Mouse (Mus musculus): ENCODE measurements around the gene Rnf150. TPM values are rescaled to one million over a fixed set of nuclear protein-coding genes. Genes with fewer than 3 reads are reported as not detected.

Gene Rnf150
- total and polyA plus RNA-seq, 3 experiments, result 0.13 to 0.50 (median 0.39) TPM

DNA sequence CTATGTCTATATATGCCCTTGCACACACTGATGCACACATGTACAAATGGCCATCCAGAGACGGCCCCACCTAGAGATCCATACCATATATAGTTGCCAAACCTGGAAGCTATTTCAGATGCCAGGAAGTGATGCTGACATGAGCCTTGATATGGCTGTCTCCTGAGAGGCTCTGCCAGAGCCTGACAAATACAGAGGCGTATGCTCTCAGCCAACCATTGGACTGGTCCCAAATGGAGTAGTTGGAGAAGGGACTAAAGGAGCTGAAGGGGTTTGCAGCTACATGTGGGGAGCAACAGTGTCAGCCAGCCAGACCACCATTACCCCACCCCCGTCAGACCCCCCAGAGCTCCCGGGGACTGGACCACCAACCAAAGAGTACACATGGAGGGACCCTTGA, 189.7 kb downstream of the Rnf150 start:
- dilution Hi-C loops (cut with MboI; ENCODE audit: extremely low pct_ligation_motif_present, extremely low pct_unique_long_range_greater_than_20kb, low sequenced_read_pairs), result no loop called here

DNA sequence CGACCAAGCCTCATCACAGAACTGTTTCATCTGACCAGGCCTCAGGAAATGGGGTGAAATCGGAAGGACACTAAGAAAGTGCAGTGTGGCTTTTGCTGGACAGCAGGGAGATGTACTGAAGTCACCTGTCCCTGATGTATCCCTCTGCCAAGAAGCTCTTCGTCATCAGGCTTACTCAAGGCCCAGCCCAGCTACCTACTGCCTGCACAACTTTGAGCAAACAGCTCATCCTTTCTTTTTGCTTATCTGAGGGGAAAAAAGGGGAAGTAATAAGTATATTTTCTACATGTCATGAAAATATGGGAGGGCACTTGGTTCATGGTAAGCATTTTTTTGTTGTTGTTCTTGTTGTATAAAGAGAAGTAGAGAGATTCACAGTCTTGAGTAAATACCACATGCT, 191.6 kb downstream of the Rnf150 start:
- H3K27ac ChIP-seq (ENCODE audit: insufficient read depth, low read depth), result no peak overlapping the region
- DNase-seq (ENCODE audit: extremely low read depth), result no peak
- in situ Hi-C loops (cut with MboI; ENCODE audit: low pct_ligation_motif_present, low pct_unique_long_range_greater_than_20kb, low sequenced_read_pairs), result no loop called here

More for the DNA sequence above, 189.7 kb downstream of the Rnf150 start:
- Histone ChIP-seq H3K4me1 (ENCODE audit: control insufficient read depth in 1 of 2, insufficient read depth in 2 of 2) (no peaks in the 10 kb centered on the region), H3K4me2 (ENCODE audit: insufficient read depth, low read depth, poor library complexity, severe bottlenecking) (no peak overlapping the region), H3K4me3 (replicated peaks in 1 of 3; ENCODE audit: low read depth in 2 of 3, low read length in 2 of 3, poor library complexity in 1 of 3) (no peak overlapping the region), H3K27ac (ENCODE audit: insufficient read depth, low read depth) (no peak overlapping the region), H3K9me3 (replicated peaks; ENCODE audit: low read length) (no peaks in the 10 kb centered on the region), H3K36me3 (replicated peaks in 1 of 2; ENCODE audit: control insufficient read depth in 1 of 2, insufficient read depth in 1 of 2, low read length in 1 of 2) (no peaks in the 10 kb centered on the region), H3K9ac (ENCODE audit: insufficient read depth, low read depth) (no peak overlapping the region), H3K79me2 (replicated peaks; ENCODE audit: control insufficient read depth, extremely low read depth, insufficient read depth, poor library complexity, severe bottlenecking) (no peaks in the 10 kb centered on the region), H3K27me3 (replicated peaks) (no peaks in the 10 kb centered on the region)
- in situ Hi-C loops (cut with MboI; ENCODE audit: low pct_ligation_motif_present, low pct_unique_long_range_greater_than_20kb, low sequenced_read_pairs), result no loop called here
- no peak for TF ChIP-seq USF2 (conservative IDR thresholded peaks at IDR 0.05; ENCODE audit: low read depth, low read length)
- no peak for TF ChIP-seq ZMIZ1 (IDR thresholded peaks at IDR 0.05; ENCODE audit: low read depth, low read length)
- no peak for TF ChIP-seq MXI1 (IDR thresholded peaks at IDR 0.05; ENCODE audit: low read depth, low read length)
- TF ChIP-seq MAZ (IDR thresholded peaks at IDR 0.05; ENCODE audit: low read depth, low read length), result no peak
- no peak for TF ChIP-seq SIN3A (IDR thresholded peaks at IDR 0.05; ENCODE audit: low read length)
- TF ChIP-seq RAD21 (IDR thresholded peaks at IDR 0.05; ENCODE audit: low read depth, low read length), result no peak
- TF ChIP-seq IRF4 (IDR thresholded peaks at IDR 0.05; ENCODE audit: low read depth, low read length), result no peak
- TF ChIP-seq CHD2 (IDR thresholded peaks at IDR 0.05; ENCODE audit: low read length), result no peak
- DNase-seq (ENCODE audit: extremely low read depth), result no peak

DNA sequence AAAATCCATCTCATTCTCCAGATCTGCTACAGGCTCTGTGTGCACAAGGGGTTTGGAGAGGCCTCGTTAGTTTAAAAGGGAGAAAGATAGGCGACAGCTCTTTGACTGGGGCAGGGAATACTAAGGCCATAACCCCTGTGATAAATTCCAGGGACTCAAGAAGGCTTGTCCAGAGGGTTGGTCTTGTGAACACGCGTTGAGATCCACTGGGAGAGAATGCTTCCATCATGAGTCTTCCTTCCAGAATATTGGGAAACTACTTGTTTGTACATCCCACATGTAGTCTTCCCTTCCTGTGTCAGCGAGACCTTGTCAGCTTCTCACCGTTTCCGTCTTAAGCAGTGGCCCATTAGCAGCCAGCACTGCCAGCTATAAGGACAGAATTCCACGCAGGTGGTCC, 195.8 kb downstream of the Rnf150 start:
- Histone ChIP-seq H3K27me3 (replicated peaks) (no peaks in the 10 kb centered on the region), H3K79me2 (replicated peaks; ENCODE audit: control insufficient read depth, extremely low read depth, insufficient read depth, poor library complexity, severe bottlenecking) (no peaks in the 10 kb centered on the region), H3K9me3 (replicated peaks; ENCODE audit: low read length) (no peaks in the 10 kb centered on the region), H3K4me2 (ENCODE audit: insufficient read depth, low read depth, poor library complexity, severe bottlenecking) (no peak overlapping the region), H3K4me1 (ENCODE audit: control insufficient read depth in 1 of 2, insufficient read depth in 2 of 2) (peaks cover 0 to 17% of the 10 kb centered on the region in 2 experiments; a peak in 2 of 4 replicates), H3K4me3 (replicated peaks in 1 of 3; ENCODE audit: low read depth in 2 of 3, low read length in 2 of 3, poor library complexity in 1 of 3) (no peak overlapping the region), H3K9ac (ENCODE audit: insufficient read depth, low read depth) (no peak overlapping the region), H3K36me3 (replicated peaks in 1 of 2; ENCODE audit: control insufficient read depth in 1 of 2, insufficient read depth in 1 of 2, low read length in 1 of 2) (no peaks in the 10 kb centered on the region), H3K27ac (ENCODE audit: insufficient read depth, low read depth) (no peak overlapping the region)
- in situ Hi-C loops (cut with MboI; ENCODE audit: low pct_ligation_motif_present, low pct_unique_long_range_greater_than_20kb, low sequenced_read_pairs) (no loop called here), dilution Hi-C loops (cut with MboI; ENCODE audit: extremely low pct_ligation_motif_present, extremely low pct_unique_long_range_greater_than_20kb, low sequenced_read_pairs) (no loop called here)
- TF ChIP-seq CHD1 (IDR thresholded peaks at IDR 0.05; ENCODE audit: low read depth, low read length), result no peak
- TF ChIP-seq SMC3 (IDR thresholded peaks at IDR 0.05; ENCODE audit: low read depth, low read length), result no peak
- no peak for TF ChIP-seq TCF12 (IDR thresholded peaks at IDR 0.05; ENCODE audit: low read depth, low read length)
- no peak for TF ChIP-seq POLR2A (IDR thresholded peaks at IDR 0.05; ENCODE audit: low read depth, low read length)
- no peak for TF ChIP-seq ZMIZ1 (IDR thresholded peaks at IDR 0.05; ENCODE audit: low read depth, low read length)
- TF ChIP-seq ZKSCAN1 (IDR thresholded peaks at IDR 0.05; ENCODE audit: borderline replicate concordance, low read depth, low read length), result no peak
- TF ChIP-seq ZC3H11A (IDR thresholded peaks at IDR 0.05; ENCODE audit: low read depth, low read length), result no peak
- no peak for TF ChIP-seq UBTF (IDR thresholded peaks at IDR 0.05; ENCODE audit: low read depth, low read length)
- TF ChIP-seq PAX5 (IDR thresholded peaks at IDR 0.05; ENCODE audit: low read length), result no peak
- no peak for TF ChIP-seq RAD21 (IDR thresholded peaks at IDR 0.05; ENCODE audit: low read depth, low read length)
- TF ChIP-seq EP300 (IDR thresholded peaks at IDR 0.05; ENCODE audit: low read length), result no peak
- no peak for TF ChIP-seq POLR2AphosphoS2 (IDR thresholded peaks at IDR 0.05; ENCODE audit: low read depth, low read length)
- TF ChIP-seq CTCF (conservative IDR thresholded peaks at IDR 0.05 in 1 of 2, IDR thresholded peaks at IDR 0.05 in 1 of 2; ENCODE audit: low read depth in 2 of 2, low read length in 2 of 2), result no peak
- no peak for TF ChIP-seq JUN (IDR thresholded peaks at IDR 0.05; ENCODE audit: insufficient read depth, low read depth, low read length)
- TF ChIP-seq USF2 (conservative IDR thresholded peaks at IDR 0.05; ENCODE audit: low read depth, low read length), result no peak
- no peak for TF ChIP-seq ELF1 (IDR thresholded peaks at IDR 0.05; ENCODE audit: low read depth, low read length)
- DNase-seq (ENCODE audit: extremely low read depth), result no peak

More for the DNA sequence above, 191.6 kb downstream of the Rnf150 start:
- H3K4me1 ChIP-seq (ENCODE audit: control insufficient read depth in 1 of 2, insufficient read depth in 2 of 2), result no peaks in the 10 kb centered on the region
- TF ChIP-seq NRF1 (IDR thresholded peaks at IDR 0.05; ENCODE audit: low read depth, low read length) (no peak), MEF2A (IDR thresholded peaks at IDR 0.05; ENCODE audit: borderline replicate concordance, low read depth, low read length) (no peak), SIN3A (IDR thresholded peaks at IDR 0.05; ENCODE audit: low read length) (no peak), POLR2A (IDR thresholded peaks at IDR 0.05; ENCODE audit: low read depth, low read length) (no peak), ZMIZ1 (IDR thresholded peaks at IDR 0.05; ENCODE audit: low read depth, low read length) (no peak), CTCF (conservative IDR thresholded peaks at IDR 0.05 in 1 of 2, IDR thresholded peaks at IDR 0.05 in 1 of 2; ENCODE audit: low read depth in 2 of 2, low read length in 2 of 2) (no peak)
- H3K4me2 ChIP-seq (ENCODE audit: insufficient read depth, low read depth, poor library complexity, severe bottlenecking), result no peak overlapping the region
- no peaks in the 10 kb centered on the region for H3K27me3 ChIP-seq (replicated peaks)
- no peak overlapping the region for H3K9ac ChIP-seq (ENCODE audit: insufficient read depth, low read depth)
- dilution Hi-C loops (cut with MboI; ENCODE audit: extremely low pct_ligation_motif_present, extremely low pct_unique_long_range_greater_than_20kb, low sequenced_read_pairs), result no loop called here
- no peaks in the 10 kb centered on the region for H3K36me3 ChIP-seq (replicated peaks in 1 of 2; ENCODE audit: control insufficient read depth in 1 of 2, insufficient read depth in 1 of 2, low read length in 1 of 2)
- no peak overlapping the region for H3K4me3 ChIP-seq (replicated peaks in 1 of 3; ENCODE audit: low read depth in 2 of 3, low read length in 2 of 3, poor library complexity in 1 of 3)
- no peaks in the 10 kb centered on the region for H3K9me3 ChIP-seq (replicated peaks; ENCODE audit: low read length)
- no peaks in the 10 kb centered on the region for H3K79me2 ChIP-seq (replicated peaks; ENCODE audit: control insufficient read depth, extremely low read depth, insufficient read depth, poor library complexity, severe bottlenecking)

All from CH12.LX (cell line).